Mouse (Mus musculus) brain, embryonic 14.5 days (tissue): Measurements from ENCODE around the gene Zbtb16.

Experiments
- CTCF ChIP-seq: fragments of 200-500 bp; IDR thresholded peaks from 2 replicates; pipeline ENCODE4 v1.5.1; 2012; ENCODE audit warnings: inconsistent platforms, mild to moderate bottlenecking, moderate library complexity, borderline replicate concordance; ENCODE audit not compliant: insufficient read depth, insufficient read length; ENCODE audit errors: extremely low read depth
- POLR2A ChIP-seq: fragments of 200-500 bp; IDR thresholded peaks from 2 replicates; pipeline ENCODE4 v1.6.1; 2012; ENCODE audit warnings: mild to moderate bottlenecking, inconsistent platforms, borderline replicate concordance; ENCODE audit not compliant: poor library complexity, insufficient read depth, insufficient read length, severe bottlenecking; ENCODE audit errors: extremely low read depth

DNA sequence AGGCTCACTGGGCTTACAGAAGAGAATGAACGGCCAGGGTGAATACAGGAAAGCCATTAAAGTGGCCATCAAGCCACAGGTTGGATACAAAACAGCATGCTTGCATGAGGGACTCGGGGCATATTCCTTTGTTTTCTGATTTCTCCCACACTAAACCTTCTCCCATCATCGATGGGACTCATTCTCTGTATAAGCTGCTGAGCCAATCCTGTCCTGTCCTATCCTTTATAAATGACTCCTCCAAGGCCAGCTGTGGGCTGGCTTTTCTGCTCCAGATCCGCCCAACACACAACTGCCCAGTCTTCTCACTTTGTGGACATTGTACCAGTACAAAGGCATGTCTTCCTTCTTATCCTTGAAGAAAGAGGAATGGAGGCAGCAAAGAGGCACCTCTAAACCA lies 134.7 kb downstream of the Zbtb16 start:
- TF ChIP-seq POLR2A (no peak), CTCF (no peak)
